Mouse (Mus musculus) cerebellum, adult 11-12 months (tissue): ENCODE measurements around the gene Ltb.
A peak's percentile ranks its signal among the peaks of the same experiment; 100 is the strongest.

Experiments
- DNase-seq: peaks from one replicate; pipeline ENCODE4 v3.0.0; 2022

Gene Ltb

DNA sequence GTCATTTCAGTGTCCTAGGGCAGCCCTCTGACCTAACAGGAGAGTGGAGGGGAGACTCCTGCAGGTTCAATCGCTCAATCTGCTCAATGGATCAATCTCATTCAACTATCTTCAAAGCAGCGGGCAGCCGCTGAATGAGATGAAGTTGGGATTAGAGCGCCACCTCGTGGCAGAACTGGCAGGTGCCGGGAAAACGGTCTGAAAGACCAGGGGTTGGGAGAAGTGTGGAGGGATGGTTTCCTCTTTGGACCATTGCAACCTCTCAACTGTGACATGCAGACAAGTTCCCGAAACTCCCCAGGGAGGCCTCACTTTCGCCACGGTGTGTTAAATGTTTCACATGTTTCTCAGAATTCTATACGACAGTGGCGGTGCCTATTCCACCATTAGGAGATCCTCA, 37.8 kb downstream of the Ltb start:
- peak; percentile 68 for DNase-seq

DNA sequence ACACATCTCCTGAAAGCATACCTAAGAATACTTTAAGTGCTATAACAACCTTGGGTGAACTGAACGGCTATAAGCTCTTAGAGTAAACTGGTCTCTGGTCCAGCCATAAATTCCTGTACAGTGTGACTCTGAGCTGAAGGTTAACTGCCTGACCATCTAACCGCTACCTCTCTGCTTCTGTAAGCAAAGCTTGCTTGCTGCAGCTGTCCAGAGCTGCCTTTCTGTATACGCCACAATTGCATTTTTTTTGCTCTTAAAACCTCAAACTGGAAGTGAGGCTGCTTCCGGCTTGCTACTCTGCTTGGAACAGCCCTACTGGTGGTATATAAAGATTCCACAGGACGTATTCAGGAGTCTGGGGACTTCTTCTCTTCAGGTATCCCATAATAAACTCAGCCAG, 38.4 kb downstream of the Ltb start:
- DNase-seq = no peak

DNA sequence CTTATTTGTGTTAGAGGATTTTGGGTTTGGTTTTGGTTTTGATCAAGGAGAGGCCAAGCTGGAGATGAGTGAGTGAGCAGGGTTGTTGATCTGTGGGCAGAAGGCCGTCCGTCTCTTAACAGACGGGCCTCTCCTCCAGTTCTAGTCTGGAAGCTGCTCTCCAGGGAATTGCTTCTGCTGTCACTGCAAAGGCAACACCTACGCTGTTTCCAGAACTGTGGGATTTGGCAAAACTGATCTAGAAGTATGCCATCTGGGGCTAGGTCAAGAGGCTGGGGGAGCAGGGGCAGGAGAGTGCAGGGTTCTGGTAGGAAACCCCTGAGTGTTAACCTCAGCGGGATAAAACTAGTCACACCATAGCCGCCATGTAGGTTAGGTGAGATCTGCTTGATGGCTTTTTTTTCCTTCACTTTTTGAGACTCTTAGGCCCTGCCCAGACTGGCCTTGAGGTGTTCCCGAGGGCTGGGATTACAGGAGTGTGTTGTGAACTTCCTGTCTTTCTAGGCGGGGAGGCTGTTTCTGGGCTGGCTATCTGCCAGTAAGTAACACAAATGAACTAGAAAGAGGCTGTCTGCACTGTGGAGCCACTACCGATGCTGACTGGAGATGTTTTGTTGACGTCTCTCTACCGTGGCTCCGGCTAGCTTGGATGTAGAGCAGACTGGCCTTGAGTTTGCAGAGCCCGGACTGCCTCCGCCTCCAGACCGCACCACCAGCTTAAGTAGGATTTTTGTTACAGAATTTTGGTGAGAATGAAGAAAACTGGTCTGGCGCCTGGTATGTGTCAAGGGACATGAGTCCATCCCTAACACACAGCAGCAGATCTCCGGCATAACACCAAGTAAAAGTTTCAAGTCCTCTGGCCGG, 39.1 kb downstream of the Ltb start, which contains the start of gene Atp6v1g2:
Atp6v1g2 (plus strand) TSS at position 547 of the 867 bp plus-strand sequence.
- peak; percentile 43 for DNase-seq

DNA sequence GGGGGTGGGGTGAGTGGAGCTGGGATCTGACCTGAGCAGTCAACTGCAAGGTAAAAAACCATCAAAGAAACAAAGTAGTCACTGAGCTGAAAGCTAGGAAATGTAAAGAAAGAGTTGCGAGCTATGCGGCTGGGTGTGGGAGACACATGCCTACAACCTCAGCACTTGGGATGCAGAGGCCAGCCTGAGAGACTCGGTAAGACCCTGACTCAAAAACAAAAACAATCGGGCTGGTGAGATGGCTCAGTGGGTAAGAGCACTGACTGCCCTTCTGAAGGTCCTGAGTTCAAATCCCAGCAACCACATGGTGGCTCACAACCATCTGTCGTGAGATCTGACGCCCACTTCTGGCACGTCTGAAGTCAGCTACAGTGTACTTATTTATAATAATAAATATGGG, 39.9 kb downstream of the Ltb start:
- peak; percentile 37 for DNase-seq

DNA sequence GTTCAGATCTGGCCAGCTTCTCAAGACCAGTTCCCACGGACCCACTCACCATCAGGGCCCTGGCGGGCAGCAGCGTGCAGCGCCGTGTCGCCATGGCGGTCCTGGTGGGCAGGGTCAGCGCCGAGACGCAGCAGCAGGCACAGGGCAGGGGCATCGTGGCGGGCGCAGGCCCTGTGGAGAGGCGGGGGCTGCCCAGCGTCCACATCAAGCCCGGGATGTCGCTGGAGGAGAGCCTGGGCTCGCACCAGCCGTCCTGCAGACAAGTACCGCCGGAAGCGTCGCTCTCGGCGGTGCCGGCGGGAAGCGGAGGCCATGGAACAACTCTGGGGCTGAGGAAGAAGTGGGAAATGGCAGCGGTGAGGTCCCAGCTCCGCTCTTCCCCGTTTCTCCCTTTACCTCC, 40.7 kb downstream of the Ltb start:
- peak; percentile 68 for DNase-seq

DNA sequence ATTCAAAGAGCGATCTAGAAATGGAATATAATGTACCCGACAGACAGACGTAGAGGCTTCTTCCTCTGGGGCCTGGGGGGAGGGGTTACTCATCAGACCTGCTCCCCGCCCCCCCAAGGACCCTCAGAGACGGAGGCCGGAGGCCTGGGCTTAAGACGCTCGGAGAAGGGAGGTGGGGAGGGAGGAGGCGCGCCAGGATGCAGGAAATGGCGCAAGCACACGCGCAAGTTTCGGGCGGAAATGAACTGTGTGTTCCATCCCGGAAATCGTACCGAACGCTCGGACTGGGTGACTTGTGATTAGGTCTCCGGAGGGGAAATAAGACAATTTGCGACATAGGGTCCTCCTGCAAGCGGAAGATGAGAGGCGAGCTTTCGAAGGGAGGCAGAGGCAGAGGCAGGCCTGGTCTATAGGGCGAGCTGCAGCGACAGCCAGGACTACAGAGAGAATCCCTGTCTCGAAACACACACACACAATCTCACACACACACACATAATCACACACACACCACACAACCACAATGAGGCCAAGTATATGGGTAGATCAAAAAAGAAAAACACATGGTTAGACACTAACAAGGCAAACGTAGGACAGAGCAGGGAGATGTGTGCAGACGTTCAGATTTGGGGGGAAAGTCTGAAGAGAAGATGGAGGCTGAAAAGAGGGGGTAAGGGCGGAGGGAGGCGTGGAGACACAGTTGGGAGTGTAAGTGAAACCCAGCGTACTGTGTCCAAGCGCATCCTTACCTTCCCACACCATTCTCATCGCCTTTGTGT, 41.6 kb downstream of the Ltb start, which contains the start of gene Nfkbil1:
Nfkbil1 (minus strand) TSS at position 179 of the 776 bp plus-strand sequence.
- peak; percentile 92 for DNase-seq

DNA sequence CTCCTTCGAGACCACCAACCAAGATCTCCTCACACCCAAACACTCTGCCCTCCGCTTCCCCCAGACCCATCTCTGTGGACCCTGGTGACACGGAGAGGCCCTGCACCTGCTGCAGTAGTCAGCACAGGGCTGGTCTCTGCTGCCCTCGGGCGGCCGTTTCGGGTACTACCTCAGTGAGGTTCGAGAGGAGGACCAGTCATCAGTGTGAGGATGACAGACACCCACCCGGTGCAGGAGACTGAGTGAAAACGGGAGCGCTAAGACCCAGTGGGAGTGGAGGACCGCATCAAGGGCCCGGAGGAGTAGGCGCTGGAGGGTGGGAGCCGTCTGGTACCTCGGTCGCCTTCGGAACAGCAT, 42.1 kb downstream of the Ltb start:
- peak; percentile 97 for DNase-seq

DNA sequence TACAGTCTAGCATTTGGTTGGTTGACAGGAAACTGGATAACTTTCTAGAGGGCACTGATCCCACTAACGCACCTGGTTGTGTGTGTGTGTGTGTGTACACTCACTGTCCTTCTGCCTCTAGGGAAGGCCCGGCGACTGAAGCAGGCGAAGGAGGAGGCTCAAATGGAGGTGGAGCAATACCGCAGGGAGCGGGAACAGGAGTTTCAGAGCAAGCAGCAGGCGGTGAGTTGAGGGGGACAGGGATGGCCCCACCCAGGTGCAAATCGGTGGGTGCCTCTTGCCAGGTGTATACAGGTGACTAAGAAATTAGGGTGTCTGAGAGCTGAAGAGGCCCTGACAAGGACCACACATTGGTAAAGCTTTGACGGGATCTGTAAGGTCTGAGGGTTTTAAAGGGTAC, 42.8 kb downstream of the Ltb start:
- peak; percentile 71 for DNase-seq

DNA sequence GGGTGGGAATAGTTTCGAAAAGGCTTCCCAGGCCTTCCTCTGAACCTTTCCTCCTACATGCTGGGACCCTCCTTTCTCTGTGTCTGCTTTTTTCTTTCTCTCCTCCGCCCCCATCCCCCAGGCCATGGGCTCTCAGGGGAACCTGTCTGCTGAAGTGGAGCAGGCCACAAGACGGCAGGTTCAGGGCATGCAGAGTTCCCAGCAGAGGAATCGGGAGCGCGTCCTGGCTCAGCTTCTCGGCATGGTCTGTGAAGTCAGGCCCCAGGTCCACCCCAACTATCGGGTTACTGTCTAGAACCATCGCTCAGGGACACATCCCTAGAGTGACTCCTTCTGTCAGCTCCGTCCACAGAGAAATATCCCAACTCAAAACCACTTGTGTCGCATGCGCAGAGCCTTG, 43.3 kb downstream of the Ltb start:
- peak; percentile 64 for DNase-seq

DNA sequence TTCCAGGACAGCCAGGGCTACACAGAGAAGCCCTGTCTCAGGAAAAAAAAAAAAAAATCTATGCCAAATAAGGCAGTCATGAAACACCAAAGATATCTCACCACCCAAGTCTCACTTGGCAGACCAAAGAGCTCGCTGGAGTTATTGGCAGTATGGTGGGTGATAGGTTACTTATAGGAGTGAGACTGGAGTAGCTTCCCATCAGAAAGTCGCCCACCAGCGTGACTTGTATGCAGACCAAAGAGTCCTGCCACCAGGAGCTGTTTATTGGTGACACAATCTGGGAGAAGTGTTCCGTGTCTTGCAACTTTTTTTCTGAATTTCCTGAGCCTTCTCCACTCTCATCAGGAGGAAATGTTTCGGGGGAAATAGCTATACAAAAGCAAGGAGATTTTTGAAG, 45.5 kb downstream of the Ltb start:
- DNase-seq = peak; percentile 57

DNA sequence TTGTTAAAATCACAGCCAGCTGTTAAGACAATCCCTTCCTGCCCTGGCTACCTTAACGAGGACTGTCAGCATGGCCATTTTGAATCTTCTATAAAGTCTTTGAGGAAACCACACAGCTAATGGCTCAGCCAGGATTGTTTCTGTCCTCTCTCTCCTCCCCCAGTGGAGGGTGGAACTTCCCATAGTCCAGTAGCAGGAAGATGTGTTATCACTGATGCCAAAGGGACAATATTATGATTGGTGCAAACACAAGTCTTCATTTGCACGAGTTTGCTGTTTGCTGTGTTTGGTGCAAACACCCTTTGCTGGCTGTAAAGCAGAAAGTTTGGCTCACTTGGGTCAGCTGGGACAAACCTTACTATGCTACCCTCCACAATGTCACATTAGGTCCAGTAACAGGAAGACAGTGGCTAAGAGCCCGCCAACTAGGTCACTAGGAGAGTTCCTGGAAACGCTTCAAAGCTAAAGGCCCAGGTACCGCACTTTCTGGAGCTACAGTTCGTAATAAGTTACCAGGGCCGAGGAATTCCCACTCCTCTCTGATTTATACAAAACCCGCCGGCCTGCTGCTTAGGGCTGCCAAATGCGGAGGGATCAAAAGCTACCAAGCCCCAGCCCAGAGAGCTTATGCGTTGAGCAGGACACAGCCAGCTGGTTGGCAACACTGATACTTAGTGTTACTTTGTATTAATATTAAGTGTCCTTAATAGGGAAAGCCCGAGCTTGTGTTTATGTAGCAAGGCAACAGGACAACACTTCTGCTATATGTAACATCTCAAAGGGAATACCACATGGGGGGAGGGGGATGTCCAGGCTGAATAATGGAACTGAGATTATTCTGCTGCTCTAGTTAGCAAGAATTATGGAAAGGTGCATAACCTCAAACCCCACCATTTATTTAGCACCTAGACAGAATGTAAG, 46.4 kb downstream of the Ltb start:
- DNase-seq = peak; percentile 68

DNA sequence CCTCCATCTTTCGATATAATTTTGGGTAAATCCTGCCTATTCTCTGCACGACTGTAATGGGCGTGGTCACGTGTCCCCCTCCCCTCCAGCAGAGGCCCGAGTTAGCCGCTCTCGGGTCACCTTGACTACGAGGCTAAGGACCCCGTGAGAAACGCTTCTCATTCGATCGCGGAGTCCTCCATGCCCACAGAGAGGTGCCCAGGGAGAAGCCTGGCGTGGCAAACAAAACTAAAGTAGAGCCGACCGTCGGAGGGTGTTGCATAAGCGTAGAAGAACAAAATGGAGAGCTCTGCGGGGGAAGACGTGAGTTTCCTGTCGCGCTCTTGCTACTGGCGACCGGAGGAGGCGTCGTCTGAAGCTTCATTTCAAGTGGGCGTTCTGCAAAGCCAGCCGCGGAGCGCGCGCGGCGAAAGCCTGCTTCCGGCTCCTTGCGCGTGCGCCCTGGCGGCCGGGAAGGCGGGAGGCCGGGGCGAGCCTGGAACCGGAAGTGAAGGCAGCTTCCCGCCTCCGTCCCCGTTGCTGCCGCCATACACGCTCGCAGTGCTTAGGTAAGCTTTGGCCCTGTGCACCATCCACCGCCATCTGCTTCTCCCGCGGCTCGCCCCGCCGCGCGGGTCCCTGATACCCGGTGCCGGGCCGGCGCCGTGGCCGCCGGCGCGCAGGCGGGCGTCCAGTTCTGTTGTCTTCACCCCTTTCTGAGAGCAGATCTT, 47.2 kb downstream of the Ltb start, which contains the start of gene Ddx39b:
Ddx39b (plus strand) TSS at position 442 of the 710 bp plus-strand sequence.
- DNase-seq = peak; percentile 97

DNA sequence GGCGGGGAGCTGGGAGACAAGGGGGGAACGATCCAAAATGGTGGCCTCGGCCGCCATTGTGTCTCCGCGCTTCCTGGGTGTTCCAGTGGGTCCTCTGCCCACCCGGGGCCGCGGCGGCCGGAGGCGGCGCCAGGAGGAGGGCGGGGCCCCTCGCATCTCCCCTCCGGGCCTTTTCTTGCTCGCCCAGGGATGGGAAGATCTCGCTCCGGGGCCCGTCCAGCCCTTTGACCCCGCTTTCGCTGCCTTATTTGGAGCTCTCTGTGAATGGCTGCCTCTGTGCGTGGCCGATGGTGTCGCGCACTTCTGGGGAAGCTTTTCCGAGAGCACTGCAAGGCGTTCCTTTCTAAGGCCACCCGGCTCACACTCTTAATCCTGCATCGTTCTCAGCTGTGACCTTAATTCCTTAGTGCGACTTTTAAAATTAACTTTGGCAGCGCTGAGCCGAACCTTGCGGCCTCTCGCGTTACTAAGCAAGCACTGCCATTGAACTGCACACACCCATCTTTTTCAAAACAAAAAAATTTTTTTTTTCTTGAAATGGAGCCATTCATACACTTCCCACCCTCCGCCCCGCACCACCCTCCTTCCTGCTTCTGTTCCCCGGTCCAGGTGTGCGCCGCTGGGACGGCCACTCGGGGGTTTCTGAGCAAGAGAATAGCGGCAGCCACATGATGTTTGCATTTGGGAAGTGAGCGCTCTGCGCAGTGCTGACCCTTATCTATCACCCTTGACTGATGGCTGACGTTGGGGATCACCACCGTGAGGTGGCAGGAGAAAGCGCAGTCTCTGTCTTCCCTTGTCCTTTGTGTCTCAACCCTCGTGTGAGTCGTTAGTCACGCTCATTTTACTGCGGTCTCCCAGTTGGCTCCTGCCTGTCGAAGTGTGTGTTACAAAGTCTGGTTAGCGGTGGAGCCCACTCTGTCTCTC, 48.0 kb downstream of the Ltb start:
- peak; percentile 65 for DNase-seq

DNA sequence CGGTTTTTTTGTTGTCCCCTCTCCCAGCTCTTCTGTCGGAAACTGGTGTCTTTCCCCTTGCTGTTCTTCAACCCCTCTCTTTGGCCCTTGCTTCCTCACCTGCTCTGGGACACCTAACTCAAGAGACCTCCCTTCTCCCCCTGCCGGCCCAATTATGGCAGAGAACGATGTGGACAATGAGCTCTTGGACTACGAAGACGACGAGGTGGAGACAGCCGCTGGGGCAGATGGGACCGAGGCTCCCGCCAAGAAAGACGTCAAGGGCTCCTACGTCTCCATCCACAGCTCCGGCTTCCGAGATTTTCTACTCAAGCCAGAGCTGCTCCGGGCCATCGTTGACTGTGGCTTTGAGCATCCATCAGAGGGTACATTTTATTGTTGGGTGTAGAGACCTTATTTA, 48.8 kb downstream of the Ltb start:
- peak; percentile 72 for DNase-seq

DNA sequence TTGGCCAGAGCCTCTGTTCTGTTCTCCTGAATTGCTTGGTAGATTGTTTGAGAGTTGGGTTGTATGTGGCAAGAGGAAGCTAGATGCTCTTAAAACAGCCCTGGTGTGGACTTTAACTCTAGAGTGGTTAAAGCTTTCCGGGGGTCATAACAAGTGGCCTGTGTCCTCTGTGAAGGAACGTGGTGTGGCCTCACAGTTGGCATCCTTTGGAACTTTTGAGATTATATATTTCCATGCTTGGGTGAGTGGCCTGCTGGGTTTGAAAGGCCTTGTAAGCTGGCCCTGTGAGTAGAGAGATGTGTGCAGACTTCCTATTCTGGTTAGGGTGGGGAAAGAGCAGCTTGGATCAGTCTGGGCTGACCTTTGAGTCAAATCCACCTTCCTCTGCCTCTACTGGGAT, 50.8 kb downstream of the Ltb start:
- DNase-seq = peak; percentile 15
